Mouse (Mus musculus): Measurements from ENCODE around the gene Ssc5d. TPM values are rescaled to one million over a fixed set of nuclear protein-coding genes. Genes with fewer than 3 reads are reported as not detected.

Gene Ssc5d
- polyA plus RNA-seq, 1 experiment from 2014 or later: 2.0 TPM

DNA sequence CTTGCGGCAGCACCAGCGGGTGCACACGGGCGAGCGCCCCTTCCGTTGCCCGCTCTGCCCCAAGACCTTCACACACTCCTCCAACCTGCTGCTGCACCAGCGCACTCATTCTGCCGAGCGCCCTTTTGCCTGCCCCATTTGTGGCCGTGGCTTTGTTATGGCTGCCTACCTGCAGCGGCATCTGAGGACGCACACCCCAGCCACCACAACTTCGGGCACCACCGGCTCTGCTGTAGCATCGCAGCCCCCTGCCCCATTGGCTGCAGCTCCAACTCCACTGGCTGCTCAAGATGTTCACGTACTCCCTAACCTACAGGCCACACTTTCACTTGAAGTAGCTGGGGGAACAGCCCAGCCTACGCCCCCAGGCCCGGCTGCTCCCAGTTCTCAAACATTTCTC is 5.1 kb upstream of the Ssc5d start:
- ATAC-seq (ENCODE audit: extremely low read depth, insufficient number of reproducible peaks, low FRiP score, low TSS enrichment): no peak
- Histone ChIP-seq H3K4me3 (no peak overlapping the region), H3K36me3 (peaks cover 41% of the 10 kb centered on the region), H3K4me2 (no peak overlapping the region), H3K27me3 (replicated peaks) (no peaks in the 10 kb centered on the region; the same call in 1 of the 2 replicates), H3K9ac (no peak overlapping the region), H3K4me1 (peaks cover 65% of the 10 kb centered on the region), H3K27ac (replicated peaks) (peak overlapping the region; percentile 77), H3K9me3 (no peaks in the 10 kb centered on the region)
- WGBS: 84% methylated on average over 19 of the region's 19 CpGs

DNA sequence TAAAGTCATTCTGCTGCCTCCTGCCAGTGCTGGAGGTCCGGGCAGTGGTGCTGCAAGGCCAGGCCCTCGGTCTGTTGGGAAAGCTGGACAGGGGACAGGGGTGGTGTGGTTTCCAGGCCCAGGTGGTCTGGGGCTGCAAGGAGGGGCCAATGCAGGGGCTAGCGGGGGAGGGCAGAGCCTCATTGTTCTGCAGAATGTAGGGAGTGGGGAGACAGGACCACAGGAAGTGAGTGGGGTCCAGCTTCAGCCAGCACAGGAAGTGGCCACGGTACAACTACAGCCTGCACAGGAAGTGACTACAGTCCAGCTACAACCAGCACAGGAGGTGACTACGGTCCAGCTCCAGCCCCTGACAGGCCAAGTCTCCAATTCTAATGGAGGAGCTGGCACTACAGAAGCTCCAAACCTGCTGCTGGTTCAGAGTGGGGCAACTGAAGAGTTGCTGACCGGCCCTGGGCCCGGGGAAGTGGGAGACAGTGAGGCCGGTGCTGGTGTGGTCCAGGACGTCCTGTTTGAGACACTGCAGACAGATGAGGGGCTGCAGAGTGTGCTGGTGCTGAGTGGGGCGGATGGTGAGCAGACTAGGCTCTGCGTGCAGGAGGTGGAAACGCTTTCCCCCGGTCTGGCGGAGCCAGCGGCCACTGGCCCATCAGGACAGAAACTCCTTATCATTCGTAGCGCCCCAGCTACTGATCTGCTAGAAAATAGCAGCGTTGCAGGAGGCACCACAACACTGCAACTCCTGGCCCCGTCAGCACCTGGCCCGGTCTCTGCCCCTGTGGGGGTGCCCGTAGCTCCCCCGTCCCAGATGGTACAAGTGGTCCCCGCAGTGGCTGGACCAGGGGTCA is 4.4 kb upstream of the Ssc5d start:
- WGBS: 30% methylated on average over 23 of the region's 23 CpGs
- ATAC-seq (ENCODE audit: extremely low read depth, insufficient number of reproducible peaks, low FRiP score, low TSS enrichment): no peak
- Histone ChIP-seq H3K4me2 (peak overlapping the region; percentile 31), H3K4me1 (peaks cover 66% of the 10 kb centered on the region), H3K9ac (peak overlapping the region; percentile 53), H3K27ac (replicated peaks) (peak overlapping the region; percentile 77), H3K4me3 (0 out of 2 replicates have a peak overlapping the region, but pooled peaks have one; percentile 9), H3K36me3 (peaks cover 41% of the 10 kb centered on the region), H3K27me3 (replicated peaks) (no peaks in the 10 kb centered on the region; the same call in 1 of the 2 replicates), H3K9me3 (no peaks in the 10 kb centered on the region)

DNA sequence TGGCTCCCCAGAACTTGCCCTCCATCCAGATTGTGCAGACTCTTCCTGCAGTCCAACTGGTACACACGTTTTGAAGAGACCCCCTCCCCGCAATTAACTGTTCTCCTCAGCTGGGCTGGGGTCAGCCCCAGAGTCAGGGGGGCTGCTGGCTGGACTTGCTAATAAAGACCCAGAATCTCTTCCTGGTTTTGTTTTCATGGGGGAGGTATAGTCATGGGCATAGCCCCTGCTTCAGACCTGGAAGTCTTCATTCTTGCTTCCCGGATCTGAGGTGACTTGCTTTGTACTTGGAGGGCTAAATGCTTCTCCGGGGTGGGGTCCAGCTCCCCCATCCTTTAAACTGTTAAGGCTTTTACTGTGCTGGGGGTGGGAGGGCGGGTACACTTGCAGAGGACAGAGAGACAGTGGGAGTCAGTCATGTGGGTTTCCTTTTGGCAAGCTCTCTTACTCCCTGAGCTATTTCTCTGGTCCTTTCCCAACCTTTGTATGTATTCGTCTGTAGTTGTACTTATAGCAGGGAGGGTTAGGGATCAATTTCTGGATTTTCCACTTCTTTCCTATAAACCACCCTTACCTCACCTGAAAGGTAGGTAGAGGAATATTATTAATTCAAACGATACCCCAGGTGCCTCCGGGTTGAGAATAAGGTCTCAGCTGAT is 3.6 kb upstream of the Ssc5d start, which contains the start of gene Nat14:
TSS of gene Nat14 (plus strand) at position 205 of the 659 bp plus-strand sequence.
- Histone ChIP-seq H3K27me3 (replicated peaks) (peaks cover 2% of the 10 kb centered on the region; the same call in 1 of the 2 replicates), H3K9ac (peak within 1 kb of the TSS; percentile 80), H3K27ac (replicated peaks) (peak within 1 kb of the TSS; percentile 77), H3K4me1 (peaks cover 66% of the 10 kb centered on the region), H3K4me3 (peak within 1 kb of the TSS; percentile 48), H3K4me2 (peak within 1 kb of the TSS; percentile 88), H3K36me3 (peaks cover 41% of the 10 kb centered on the region), H3K9me3 (no peaks in the 10 kb centered on the region)
- ATAC-seq (ENCODE audit: extremely low read depth, insufficient number of reproducible peaks, low FRiP score, low TSS enrichment): no peak
- WGBS: 24% methylated on average over 8 of the region's 8 CpGs

DNA sequence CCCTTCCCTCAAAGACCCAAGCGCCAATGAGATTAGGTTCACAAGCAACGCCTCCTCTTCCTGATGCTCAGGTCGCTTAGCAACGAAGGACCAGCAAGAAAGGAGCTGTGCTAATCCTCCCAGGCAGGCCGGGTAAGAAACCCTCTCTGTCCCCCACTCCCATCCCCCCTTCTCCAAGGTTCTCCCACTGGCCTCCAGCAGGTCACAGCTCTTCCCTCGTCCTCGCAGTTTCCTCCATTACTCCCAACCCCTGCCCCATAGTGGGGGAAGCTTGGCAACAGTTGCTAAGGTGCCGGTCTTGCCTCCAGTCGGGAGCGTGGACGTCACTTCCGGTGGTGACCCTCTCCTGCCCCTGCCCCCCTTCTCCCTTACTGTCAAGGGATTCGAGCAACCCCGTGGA is 3.1 kb upstream of the Ssc5d start:
- no peak for ATAC-seq (ENCODE audit: extremely low read depth, insufficient number of reproducible peaks, low FRiP score, low TSS enrichment)
- WGBS: under 1% methylated on average over 14 of the region's 14 CpGs
- Histone ChIP-seq H3K36me3 (peaks cover 37% of the 10 kb centered on the region), H3K9ac (peak overlapping the region; percentile 80), H3K4me1 (peaks cover 67% of the 10 kb centered on the region), H3K4me3 (peak overlapping the region; percentile 48), H3K27me3 (replicated peaks) (peaks cover 4% of the 10 kb centered on the region; the same call in 1 of the 2 replicates), H3K27ac (replicated peaks) (peak overlapping the region; percentile 71), H3K9me3 (no peaks in the 10 kb centered on the region), H3K4me2 (peak overlapping the region; percentile 88)

DNA sequence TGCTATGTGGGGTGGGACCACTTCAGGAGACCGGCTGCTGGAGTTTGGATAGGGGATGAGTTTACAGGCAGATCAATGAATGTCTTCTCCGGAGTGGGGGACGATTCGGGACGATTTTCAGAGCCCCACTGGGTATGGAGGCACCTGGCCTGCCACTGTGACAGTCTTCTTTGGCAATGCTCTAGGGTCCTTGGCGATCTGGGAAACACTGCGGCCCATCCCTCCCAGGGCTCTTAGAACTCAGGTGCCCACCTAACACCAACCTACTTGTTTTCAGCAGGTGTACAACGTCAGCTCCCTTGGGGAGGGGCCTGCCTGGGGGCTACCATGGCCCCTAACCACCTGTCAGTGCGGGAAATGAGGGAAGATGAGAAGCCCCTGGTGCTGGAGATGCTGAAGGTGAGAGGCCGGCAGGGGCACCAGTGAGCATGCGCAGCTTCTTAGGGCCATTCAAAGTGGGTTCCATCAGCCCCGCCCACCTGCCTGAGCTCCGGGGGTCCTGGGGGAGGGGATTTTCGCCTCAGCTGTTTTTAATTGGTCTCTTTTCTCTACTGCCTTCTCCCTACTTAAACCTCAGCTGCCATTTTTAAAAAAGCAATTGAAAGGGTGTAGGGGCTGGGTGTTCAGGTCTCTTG is 2.5 kb upstream of the Ssc5d start:
- Histone ChIP-seq H3K36me3 (peaks cover 31% of the 10 kb centered on the region), H3K9ac (peak overlapping the region; percentile 80), H3K4me3 (peak overlapping the region; percentile 48), H3K4me2 (peak overlapping the region; percentile 88), H3K27me3 (replicated peaks) (peaks cover 4% of the 10 kb centered on the region; the same call in 1 of the 2 replicates), H3K27ac (replicated peaks) (peak overlapping the region; percentile 88), H3K4me1 (peaks cover 67% of the 10 kb centered on the region), H3K9me3 (no peaks in the 10 kb centered on the region)
- WGBS: 1% methylated on average over 14 of the region's 14 CpGs
- ATAC-seq (ENCODE audit: extremely low read depth, insufficient number of reproducible peaks, low FRiP score, low TSS enrichment): no peak

DNA sequence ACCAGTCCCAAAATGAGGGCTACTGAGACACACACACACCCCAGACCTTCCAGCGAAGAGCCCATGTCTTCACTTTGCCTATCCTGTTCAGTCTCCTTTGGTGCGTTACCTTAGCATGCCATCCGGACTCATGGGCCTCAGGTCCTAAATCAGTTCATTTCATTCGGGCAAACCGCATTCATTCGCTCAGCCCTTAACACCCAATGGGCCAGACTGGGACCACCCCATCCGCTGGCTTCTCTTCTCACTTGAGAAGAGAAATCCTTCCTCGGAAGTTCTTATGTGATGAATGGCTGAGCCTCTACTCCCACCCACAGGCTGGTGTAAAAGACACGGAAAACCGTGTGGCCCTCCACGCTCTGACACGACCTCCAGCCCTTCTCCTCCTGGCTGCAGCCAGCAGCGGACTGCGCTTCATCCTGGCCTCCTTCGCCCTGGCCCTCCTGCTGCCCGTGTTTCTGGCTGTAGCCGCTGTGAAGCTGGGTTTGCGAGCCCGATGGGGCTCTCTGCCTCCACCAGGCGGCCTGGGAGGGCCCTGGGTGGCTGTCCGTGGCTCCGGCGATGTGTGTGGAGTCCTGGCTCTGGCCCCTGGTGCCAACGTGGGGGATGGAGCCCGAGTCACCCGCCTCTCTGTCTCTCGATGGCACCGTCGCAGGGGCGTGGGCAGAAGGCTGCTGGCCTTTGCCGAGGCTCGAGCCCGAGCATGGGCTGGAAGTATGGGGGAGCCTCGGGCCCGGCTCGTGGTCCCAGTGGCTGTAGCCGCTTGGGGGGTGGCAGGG is 1.8 kb upstream of the Ssc5d start:
- Histone ChIP-seq H3K36me3 (peaks cover 24% of the 10 kb centered on the region), H3K4me3 (peak overlapping the region; percentile 48), H3K4me2 (peak overlapping the region; percentile 88), H3K27me3 (replicated peaks) (peaks cover 4% of the 10 kb centered on the region; the same call in 1 of the 2 replicates), H3K9ac (peak overlapping the region; percentile 80), H3K27ac (replicated peaks) (peak overlapping the region; percentile 88), H3K4me1 (peaks cover 67% of the 10 kb centered on the region), H3K9me3 (no peaks in the 10 kb centered on the region)
- ATAC-seq (ENCODE audit: extremely low read depth, insufficient number of reproducible peaks, low FRiP score, low TSS enrichment): no peak
- WGBS: 5% methylated on average over 37 of the region's 37 CpGs

DNA sequence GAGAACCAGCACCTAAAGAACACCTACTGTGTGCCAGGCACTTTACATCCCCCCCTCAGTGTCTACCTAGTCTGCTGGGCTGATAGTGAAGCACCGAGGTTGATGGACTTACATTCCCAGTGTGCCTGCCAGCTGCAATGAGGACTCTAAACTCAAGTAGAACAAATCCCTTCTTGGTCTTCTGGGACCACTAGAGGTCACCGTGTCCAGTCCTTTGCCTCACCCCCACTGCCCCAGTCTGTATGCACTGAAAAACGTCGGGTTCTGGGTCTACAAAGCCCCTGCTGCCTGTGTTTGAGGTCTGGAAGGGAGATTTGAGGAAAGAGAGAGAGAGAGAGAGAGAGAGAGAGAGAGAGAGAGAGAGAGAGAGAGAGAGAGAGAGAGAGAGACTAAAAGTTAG is 1.1 kb upstream of the Ssc5d start:
- Histone ChIP-seq H3K9ac (peak overlapping the region; percentile 80), H3K36me3 (peaks cover 17% of the 10 kb centered on the region), H3K4me3 (peak overlapping the region; percentile 48; the same call in 1 of the 2 replicates), H3K27ac (replicated peaks) (peak overlapping the region; percentile 88), H3K9me3 (no peaks in the 10 kb centered on the region), H3K4me1 (peaks cover 67% of the 10 kb centered on the region), H3K4me2 (peak overlapping the region; percentile 88), H3K27me3 (replicated peaks) (peaks cover 4% of the 10 kb centered on the region; the same call in 1 of the 2 replicates)
- WGBS: 6% methylated on average over 4 of the region's 4 CpGs
- ATAC-seq (ENCODE audit: extremely low read depth, insufficient number of reproducible peaks, low FRiP score, low TSS enrichment): no peak

DNA sequence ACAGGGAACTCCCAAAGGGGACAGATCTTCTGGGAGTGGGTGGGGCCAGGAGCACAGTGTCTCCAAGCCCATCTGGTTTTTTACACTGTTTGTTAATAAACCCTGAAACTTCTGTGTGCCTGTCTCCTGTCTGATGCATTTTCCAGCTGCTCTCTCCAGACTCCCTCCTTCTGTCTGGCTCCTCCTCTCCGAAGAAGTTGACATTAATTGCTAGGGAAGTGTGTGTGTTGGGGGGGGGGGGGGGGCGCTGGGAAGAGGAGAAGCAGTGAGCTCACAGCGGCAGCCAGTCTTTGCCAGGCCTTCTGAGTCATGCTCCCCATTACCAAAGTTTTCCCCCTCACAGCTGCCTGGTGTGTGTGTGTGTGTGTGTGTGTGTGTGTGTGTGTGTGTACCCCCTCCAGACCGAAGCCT is 689 bp upstream of the Ssc5d start:
- Histone ChIP-seq H3K4me1 (peaks cover 67% of the 10 kb centered on the region), H3K9ac (peak overlapping the region; percentile 80; the same call in 1 of the 2 replicates), H3K9me3 (no peaks in the 10 kb centered on the region), H3K4me3 (no peak overlapping the region), H3K27me3 (replicated peaks) (peaks cover 4% of the 10 kb centered on the region; the same call in 1 of the 2 replicates), H3K4me2 (peak overlapping the region; percentile 88), H3K36me3 (peaks cover 13% of the 10 kb centered on the region), H3K27ac (replicated peaks) (peak overlapping the region; percentile 88)
- no peak for ATAC-seq (ENCODE audit: extremely low read depth, insufficient number of reproducible peaks, low FRiP score, low TSS enrichment)
- WGBS: 8% methylated on average over 3 of the region's 4 CpGs

DNA sequence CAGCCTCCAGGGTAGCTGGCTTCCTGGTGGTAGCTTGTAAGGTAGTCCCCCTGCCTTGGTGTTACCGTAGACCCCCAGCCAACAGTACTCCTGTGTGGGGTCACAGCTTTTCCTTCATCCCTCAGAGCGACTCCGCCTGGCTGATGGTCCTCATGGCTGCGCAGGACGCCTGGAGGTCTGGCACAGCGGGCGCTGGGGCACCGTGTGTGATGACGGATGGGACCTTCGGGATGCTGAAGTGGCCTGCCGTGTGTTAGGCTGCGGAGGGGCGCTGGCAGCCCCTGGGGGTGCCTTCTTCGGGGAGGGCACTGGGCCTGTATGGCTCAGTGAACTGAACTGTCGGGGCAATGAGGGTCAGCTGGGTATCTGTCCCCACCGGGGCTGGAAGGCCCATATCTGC is 1.3 kb downstream of the Ssc5d start:
- Histone ChIP-seq H3K27ac (replicated peaks) (no peak overlapping the region), H3K9ac (peak overlapping the region; percentile 80; the same call in 1 of the 2 replicates), H3K9me3 (no peaks in the 10 kb centered on the region), H3K4me2 (no peak overlapping the region), H3K4me1 (peaks cover 53% of the 10 kb centered on the region), H3K36me3 (no peaks in the 10 kb centered on the region), H3K4me3 (no peak overlapping the region), H3K27me3 (replicated peaks) (peaks cover 4% of the 10 kb centered on the region; the same call in 1 of the 2 replicates)
- no peak for ATAC-seq (ENCODE audit: extremely low read depth, insufficient number of reproducible peaks, low FRiP score, low TSS enrichment)
- WGBS: 70% methylated on average over 16 of the region's 16 CpGs

DNA sequence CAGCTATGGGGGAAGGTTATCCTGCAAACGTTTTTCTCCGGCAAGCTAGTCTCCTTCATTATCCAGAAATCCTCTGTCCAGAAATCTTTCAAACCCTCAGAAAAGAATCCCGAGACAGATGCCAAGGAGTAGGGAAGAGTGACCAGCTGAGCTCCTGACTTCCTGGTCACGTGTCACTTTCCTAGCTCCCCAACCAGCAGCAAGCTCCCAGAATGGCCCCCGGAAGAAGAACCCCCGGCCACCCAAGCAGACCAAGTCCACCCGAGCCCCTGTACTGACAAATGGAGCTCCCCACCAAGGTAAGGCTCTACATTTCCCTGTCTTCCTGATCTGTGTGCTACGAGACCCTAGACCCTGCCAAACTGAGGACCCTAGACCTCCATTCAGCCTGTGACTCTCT is 2.1 kb downstream of the Ssc5d start:
- WGBS: 60% methylated on average over 8 of the region's 8 CpGs
- Histone ChIP-seq H3K27me3 (replicated peaks) (peaks cover 4% of the 10 kb centered on the region; the same call in 1 of the 2 replicates), H3K27ac (replicated peaks) (no peak overlapping the region), H3K36me3 (no peaks in the 10 kb centered on the region), H3K4me3 (no peak overlapping the region), H3K4me2 (no peak overlapping the region), H3K9ac (no peak overlapping the region), H3K4me1 (peaks cover 44% of the 10 kb centered on the region), H3K9me3 (no peaks in the 10 kb centered on the region)
- ATAC-seq (ENCODE audit: extremely low read depth, insufficient number of reproducible peaks, low FRiP score, low TSS enrichment): no peak
